Mouse (Mus musculus) neutrophil, adult 65 days (primary cell): ENCODE measurements around the gene Olfr193. TPM values are rescaled to one million over a fixed set of nuclear protein-coding genes. Genes with fewer than 3 reads are reported as not detected.

Experiments used
- total RNA-seq: library from RNA; stranded (reverse); gene quantifications from 2 replicates; pipeline ENCODE4 v1.2.4, GENCODE M21; 2023

Olfr193 gene
- not detected in 2 replicates for total RNA-seq

DNA sequence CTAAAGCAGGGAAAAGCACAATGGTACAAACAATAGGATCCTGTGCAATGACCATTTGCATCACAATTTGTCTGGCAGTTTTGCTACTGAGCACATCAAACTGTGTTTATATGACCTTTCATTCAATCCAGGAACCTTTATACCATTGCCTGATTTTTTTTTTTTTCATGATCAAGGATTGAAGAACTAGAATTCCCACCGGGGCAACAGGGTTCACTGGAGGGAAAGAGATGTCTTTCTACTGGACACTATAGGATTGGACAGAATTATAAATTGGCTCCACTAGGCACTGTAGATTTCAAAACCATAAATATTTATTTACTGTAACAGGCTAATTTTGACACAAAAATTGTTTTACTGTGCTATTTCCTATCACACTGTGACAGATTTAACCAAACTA is at the start of gene Olfr193:
Gene Olfr193, minus strand, starts transcription at position 101 of the 400 bp plus-strand sequence.

DNA sequence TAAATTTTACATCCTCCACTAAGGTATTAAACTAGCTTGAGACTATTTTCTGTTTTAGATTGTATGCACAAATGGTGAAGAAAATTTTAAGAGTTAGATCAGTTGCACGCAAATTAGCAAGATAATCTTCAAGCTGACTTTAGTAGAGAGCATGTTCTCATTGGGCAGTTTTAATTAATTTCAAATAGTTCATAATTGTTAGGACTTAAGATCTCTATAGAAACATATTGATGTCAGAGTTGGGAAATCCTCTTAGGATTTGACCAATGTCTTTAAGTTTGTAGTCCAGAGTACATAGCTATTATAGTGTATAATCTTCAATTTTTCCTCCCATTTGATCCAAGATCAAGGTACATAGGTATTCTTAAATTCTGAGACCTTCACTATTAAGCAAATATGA is 35.1 kb upstream of the Olfr193 start, which contains the start of gene Olfr195:
Gene Olfr195, plus strand, starts transcription at position 301 of the 400 bp plus-strand sequence.

DNA sequence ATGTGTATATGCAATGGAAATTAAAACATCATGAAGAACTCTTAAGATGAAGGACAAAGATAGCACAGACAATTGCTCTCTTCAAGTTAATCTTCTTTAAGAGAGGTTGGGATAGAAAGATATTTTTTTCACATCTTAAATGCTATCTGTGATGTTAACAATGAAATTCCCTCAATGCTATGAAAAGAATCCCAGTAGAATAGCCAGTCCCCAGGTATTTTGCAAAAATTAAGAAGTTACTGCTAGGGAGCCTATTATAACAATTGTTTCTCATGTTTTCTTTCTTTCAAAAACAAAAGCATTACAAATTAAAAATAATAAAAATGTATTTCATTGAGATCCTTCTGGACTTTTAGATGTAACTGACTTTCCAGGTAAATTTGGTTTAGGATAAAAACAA is 9.3 kb upstream of the Olfr193 start, which contains the start of gene Olfr194:
Gene Olfr194, minus strand, starts transcription at position 101 of the 400 bp plus-strand sequence.

DNA sequence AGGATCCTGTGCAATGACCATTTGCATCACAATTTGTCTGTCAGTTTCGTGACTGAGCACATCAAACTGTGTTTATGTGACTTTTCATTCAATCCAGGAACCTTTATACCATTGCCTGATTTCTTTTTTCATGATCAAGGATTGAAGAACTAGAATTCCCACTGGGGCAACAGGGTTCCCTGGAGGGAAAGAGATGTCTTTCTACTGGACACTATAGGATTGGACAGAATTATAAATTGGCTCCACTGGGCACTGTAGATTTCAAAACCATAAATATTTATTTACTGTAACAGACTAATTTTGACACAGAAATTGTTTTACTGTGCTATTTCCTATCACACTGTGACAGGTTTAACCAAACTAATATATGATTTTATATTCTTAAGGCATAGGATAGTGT is 22.0 kb downstream of the Olfr193 start, which contains the start of gene Olfr191:
Gene Olfr191, minus strand, starts transcription at position 101 of the 400 bp plus-strand sequence.

DNA sequence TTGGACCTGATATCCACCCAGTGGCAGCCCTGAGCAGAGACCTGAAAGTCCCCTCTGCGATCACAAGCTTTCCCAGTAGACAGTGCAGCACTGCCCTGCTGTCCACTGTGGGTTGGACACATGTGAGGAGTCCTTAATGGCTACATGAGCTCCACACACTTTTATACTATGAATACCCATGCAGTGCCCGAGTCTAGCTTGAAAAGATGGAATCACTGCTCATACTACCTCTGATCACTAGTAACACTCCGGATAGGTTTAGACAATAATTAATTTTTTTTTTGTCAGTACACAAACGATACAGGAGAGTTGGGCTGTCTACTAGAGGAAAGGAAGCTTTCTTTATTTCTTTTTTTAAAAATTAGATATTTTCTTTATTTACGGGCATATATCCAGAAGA is 33.8 kb downstream of the Olfr193 start, which contains the start of gene Olfr190:
Gene Olfr190, minus strand, starts transcription at position 101 of the 400 bp plus-strand sequence.

Other genes starting within 250 kb of the Olfr193 start
- not detected in 2 replicates for gene Olfr177, start 237.1 kb downstream of the Olfr193 start, total RNA-seq
- gene Olfr178, start 219.8 kb downstream of the Olfr193 start, total RNA-seq: not detected in 2 replicates
- gene Olfr181, start 183.1 kb downstream of the Olfr193 start, total RNA-seq: not detected in 2 replicates
- not detected in 2 replicates for gene Olfr180, start 182.5 kb downstream of the Olfr193 start, total RNA-seq
- gene Olfr183, start 116.5 kb downstream of the Olfr193 start, total RNA-seq: not detected in 2 replicates
- gene Olfr186, start 81.6 kb downstream of the Olfr193 start, total RNA-seq: not detected in 2 replicates
- not detected in 2 replicates for gene Olfr187, start 72.1 kb downstream of the Olfr193 start, total RNA-seq
- gene Olfr190, start 33.9 kb downstream of the Olfr193 start, total RNA-seq: not detected in 2 replicates
- gene Olfr191, start 22.1 kb downstream of the Olfr193 start, total RNA-seq: not detected in 2 replicates
- gene Olfr194, start 9.2 kb upstream of the Olfr193 start, total RNA-seq: not detected in 2 replicates
- gene Olfr195, start 35.2 kb upstream of the Olfr193 start, total RNA-seq: not detected in 2 replicates
- gene Olfr196, start 58.6 kb upstream of the Olfr193 start, total RNA-seq: not detected in 2 replicates
- gene Olfr198, start 91.7 kb upstream of the Olfr193 start, total RNA-seq: not detected in 2 replicates
- not detected in 2 replicates for gene Olfr199, start 107.9 kb upstream of the Olfr193 start, total RNA-seq
- not detected in 2 replicates for gene Olfr201, start 160.8 kb upstream of the Olfr193 start, total RNA-seq
- not detected in 2 replicates for gene Olfr202, start 174.9 kb upstream of the Olfr193 start, total RNA-seq
- gene Olfr203, start 187.0 kb upstream of the Olfr193 start, total RNA-seq: not detected in 2 replicates
- not detected in 2 replicates for gene Olfr204, start 206.4 kb upstream of the Olfr193 start, total RNA-seq
- not detected in 2 replicates for gene Olfr205, start 219.3 kb upstream of the Olfr193 start, total RNA-seq
- gene Olfr206, start 237.4 kb upstream of the Olfr193 start, total RNA-seq: not detected in 2 replicates